Mouse (Mus musculus) cortical plate, adult 2 months (tissue): ENCODE data around the gene Rgma. TPM values are rescaled to one million over a fixed set of nuclear protein-coding genes. Genes with fewer than 3 reads are reported as not detected.

Experiments used
- H3K27ac ChIP-seq: fragments of 200-500 bp; 2 replicates; pipeline ENCODE4 v1.5.1; 2012; ENCODE audit warnings: low read length, control low read depth, inconsistent platforms; ENCODE audit not compliant: insufficient read depth
- H3K4me1 ChIP-seq: fragments of 200-500 bp; 2 replicates; pipeline ENCODE4 v1.6.1; 2011; ENCODE audit warnings: low read length; ENCODE audit not compliant: control insufficient read depth, insufficient read depth
- H3K4me3 ChIP-seq: fragments of 200-500 bp; 2 replicates; pipeline ENCODE4 v1.5.1; 2011; ENCODE audit warnings: mild to moderate bottlenecking, low read length, control low read depth; ENCODE audit not compliant: insufficient read depth
- CTCF ChIP-seq: fragments of 200-500 bp; IDR thresholded peaks from 2 replicates; pipeline ENCODE4 v1.5.1; 2011; ENCODE audit warnings: mild to moderate bottlenecking, control low read depth, low read length; ENCODE audit not compliant: insufficient read depth; ENCODE audit errors: extremely low read depth
- POLR2A ChIP-seq: fragments of 200-500 bp; IDR thresholded peaks from 2 replicates; pipeline ENCODE4 v1.6.1; 2011; ENCODE audit warnings: mild to moderate bottlenecking, low read length, control low read depth; ENCODE audit not compliant: insufficient read depth; ENCODE audit errors: extremely low read depth
- polyA plus RNA-seq: library from polyadenylated mRNA; depleted of rRNA; stranded (reverse); fragments of >200 nt; gene quantifications from 2 replicates; pipeline ENCODE4 v1.2.3, GENCODE M21; 2012; rRNA removed

Rgma gene
- polyA plus RNA-seq, 1 experiment, result 29.4 TPM

DNA sequence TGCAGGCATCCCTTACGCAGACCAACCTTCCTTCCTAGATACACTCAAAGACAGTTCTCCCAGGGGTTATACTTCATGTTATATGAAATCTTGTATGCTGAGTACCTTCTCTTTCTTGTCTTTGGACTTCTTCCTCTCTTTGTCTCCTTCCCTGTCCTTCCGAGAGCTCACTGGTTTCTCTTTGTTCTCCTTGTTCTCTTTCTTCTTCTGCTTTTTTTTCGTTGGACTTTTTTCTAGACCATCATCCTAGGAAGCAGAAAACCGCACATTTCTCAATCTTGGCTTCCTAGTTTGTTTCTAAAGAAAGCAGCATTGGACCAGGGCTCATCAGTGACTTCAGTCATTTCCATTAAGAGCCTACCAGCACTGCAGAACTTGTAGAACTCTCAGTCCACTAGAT is 76.3 kb downstream of the Rgma start:
- Histone ChIP-seq H3K4me1 (peaks cover 2% of the 10 kb centered on the region), H3K4me3 (no peak overlapping the region), H3K27ac (no peak overlapping the region)
- TF ChIP-seq POLR2A, result no peak
- no peak for TF ChIP-seq CTCF

DNA sequence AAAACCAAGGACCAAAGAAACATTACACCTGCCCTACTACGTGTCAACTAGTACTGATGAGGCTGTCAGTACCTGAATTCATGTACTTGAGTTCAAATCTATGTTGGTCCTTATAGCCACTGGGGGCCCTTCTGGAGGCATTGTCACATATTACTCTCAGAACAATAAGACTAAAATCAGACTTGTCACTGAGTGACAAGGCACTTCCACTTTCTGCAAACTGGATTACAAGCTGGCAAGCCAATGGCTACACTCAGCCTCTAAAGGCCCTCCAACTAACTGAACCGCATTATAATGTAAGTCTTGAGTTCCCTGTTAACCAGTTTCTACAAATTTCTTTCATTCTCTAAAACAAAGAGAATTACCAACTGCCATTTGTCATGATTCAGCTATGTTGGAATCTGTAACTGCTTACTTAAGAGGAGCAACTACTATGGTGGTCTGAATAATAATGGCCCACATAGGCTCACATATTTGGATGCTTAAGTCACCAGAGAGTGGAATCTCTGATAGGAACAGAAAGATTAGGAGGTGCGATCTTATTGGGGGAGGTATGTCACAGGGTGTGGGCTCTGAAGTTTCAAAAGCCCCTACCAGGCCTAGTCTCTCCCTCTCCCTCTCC is 77.0 kb downstream of the Rgma start:
- TF ChIP-seq POLR2A, result no peak
- TF ChIP-seq CTCF, result no peak
- H3K4me1 ChIP-seq, result peaks cover 2% of the 10 kb centered on the region

DNA sequence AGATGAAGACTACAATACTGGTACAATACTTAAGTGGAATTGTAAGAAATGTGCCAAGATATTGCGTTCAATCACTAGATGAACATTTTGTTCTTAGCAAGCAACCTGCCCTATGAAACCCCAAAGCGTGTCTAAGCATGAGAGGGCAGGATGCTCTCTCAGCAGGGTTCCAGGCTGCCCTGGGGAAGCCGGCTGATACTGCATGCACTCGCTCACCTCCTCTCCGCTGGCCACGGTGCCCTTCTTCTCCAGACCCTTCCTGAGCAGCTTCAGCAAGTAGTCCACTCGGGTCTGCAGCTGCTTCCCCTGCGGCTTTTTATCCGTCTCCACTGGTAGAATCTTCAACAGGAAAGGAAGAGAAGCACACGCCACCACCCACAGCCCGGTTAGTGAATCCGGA is 78.8 kb downstream of the Rgma start:
- Histone ChIP-seq H3K27ac (no peak overlapping the region), H3K4me1 (peaks cover 2% of the 10 kb centered on the region), H3K4me3 (no peak overlapping the region)
- TF ChIP-seq POLR2A, result no peak
- TF ChIP-seq CTCF, result no peak

More for the DNA sequence above, 77.0 kb downstream of the Rgma start:
- H3K27ac ChIP-seq, result no peak overlapping the region
- H3K4me3 ChIP-seq, result no peak overlapping the region

DNA sequence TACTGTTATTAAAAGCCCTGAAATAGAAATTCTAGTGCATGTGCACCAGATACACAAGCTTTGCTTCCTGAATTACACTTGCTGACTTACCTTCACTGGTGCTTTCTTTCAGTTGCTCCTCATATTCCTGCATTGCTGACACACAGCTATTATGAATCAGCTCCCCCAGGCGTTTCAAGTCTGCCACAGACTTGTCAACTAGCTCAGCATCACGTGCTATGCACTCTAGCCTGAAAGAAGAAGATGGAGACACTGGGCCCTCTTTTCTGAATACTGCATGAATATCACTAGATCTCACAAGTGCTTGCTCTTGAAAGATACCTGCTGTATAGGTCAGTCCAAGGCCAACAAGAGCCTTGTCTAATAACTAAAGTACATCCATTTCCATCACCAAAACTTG is 88.2 kb downstream of the Rgma start:
- Histone ChIP-seq H3K4me3 (no peak overlapping the region), H3K4me1 (peaks cover 4% of the 10 kb centered on the region), H3K27ac (no peak overlapping the region)
- TF ChIP-seq POLR2A (no peak), CTCF (no peak)

DNA sequence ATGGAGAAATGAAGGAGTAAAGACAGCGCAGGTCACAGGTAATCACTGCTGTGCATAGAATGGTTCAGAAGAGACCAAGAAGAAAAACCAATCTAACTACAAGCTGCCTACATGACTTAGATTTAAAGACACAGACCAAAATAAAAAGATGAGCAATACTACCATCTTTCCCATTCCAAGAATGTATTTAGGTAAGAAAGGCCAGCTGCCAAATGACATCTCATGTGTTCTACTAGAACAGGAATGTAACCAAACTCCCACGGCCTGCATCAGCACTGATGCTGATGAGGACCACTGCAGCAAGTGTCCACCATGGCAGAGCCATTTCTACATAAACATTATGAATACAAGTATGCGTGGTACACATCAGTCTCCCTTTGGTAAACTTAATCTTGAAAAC is 92.4 kb downstream of the Rgma start:
- no peak overlapping the region for H3K4me3 ChIP-seq
- H3K27ac ChIP-seq, result no peak overlapping the region
- TF ChIP-seq CTCF (no peak), POLR2A (no peak)
- H3K4me1 ChIP-seq, result peaks cover 5% of the 10 kb centered on the region

Other genes starting within 250 kb of the Rgma start
- 31.6 and 33.5 TPM in 2 replicates for gene Chd2, start 166.3 kb downstream of the Rgma start, polyA plus RNA-seq